Mouse (Mus musculus) lung, postnatal 0 days (tissue): ENCODE measurements around the gene Cmtm4.

ENCODE experiments used
- CTCF ChIP-seq: IDR thresholded peaks from 2 replicates; pipeline ENCODE4 v1.5.1; 2016; ENCODE audit warnings: antibody characterized with exemption, mild to moderate bottlenecking
- EP300 ChIP-seq: IDR thresholded peaks from 2 replicates; pipeline ENCODE4 v1.6.1; 2016; ENCODE audit warnings: antibody characterized with exemption, mild to moderate bottlenecking, control low read depth

GRCm38 (mm10) chr8:104387980-104388379, 7.6 kb downstream of the Cmtm4 start:
- no peak for TF ChIP-seq CTCF
- TF ChIP-seq EP300: no peak
